ENCODE assay signal across 13 mouse cellular contexts in the genomic region with DNA sequence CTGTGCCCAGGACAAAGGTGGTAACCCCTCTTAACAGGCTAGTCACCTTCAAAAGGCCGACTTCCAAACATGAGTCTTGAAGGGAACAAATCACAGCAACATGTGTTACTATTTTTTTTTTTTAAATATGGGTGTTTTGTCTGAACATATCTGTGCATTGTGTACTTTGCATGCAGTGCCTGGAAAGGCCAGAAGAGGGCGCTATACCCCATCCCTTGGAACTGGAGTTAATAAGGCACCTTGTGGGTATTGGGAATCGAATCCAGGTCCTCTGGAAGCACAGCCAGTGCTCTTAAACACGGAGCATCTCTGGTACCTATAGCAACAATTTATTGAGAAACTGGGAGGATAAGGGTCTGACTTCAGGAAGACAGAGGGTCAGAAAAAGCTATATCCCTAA. TPM values are rescaled to one million over a fixed set of nuclear protein-coding genes. Genes with fewer than 3 reads are reported as not detected.
DNase-seq lines count a peak whose midpoint lies in the region; ATAC-seq and TF ChIP-seq lines count a peak whose summit lies in the region.
"Had no signal": no experiment of that assay in that cellular context is flagged by ENCODE, and none has a peak within 500 bp of the region (broad histone marks: within the 10 kb centered on the region; RNA-seq: fewer than 3 reads in every experiment).

No protein-coding gene starts in this region.

- no peak overlapping the region for H3K9ac ChIP-seq in liver, adult 2 months (ENCODE audit: low read depth, low read length)
- no peak overlapping the region for H3K9ac ChIP-seq in liver, embryonic 12.5 days
- no peak overlapping the region for H3K9ac ChIP-seq in liver, postnatal 0 days (replicated peaks)
- H3K9ac ChIP-seq: hindbrain, embryonic 15.5 days had no signal

- H3K9me3 ChIP-seq in liver, embryonic 12.5 days (replicated peaks) = no peaks in the 10 kb centered on the region
- no peaks in the 10 kb centered on the region for H3K9me3 ChIP-seq in G1E (replicated peaks)
- no peaks in the 10 kb centered on the region for H3K9me3 ChIP-seq in liver, postnatal 0 days (ENCODE audit: low read length)
- H3K9me3 ChIP-seq: hindbrain, embryonic 15.5 days had no signal

- H3K27me3 ChIP-seq in liver, adult 2 months (ENCODE audit: control insufficient read depth, insufficient read depth, low read length) = no peaks in the 10 kb centered on the region
- H3K27me3 ChIP-seq in liver, embryonic 12.5 days (replicated peaks) = peaks cover 20% of the 10 kb centered on the region
- H3K27me3 ChIP-seq in G1E (ENCODE audit: insufficient read depth, low read length) = peaks cover 25% of the 10 kb centered on the region
- no peaks in the 10 kb centered on the region for H3K27me3 ChIP-seq in liver, postnatal 0 days (ENCODE audit: insufficient read depth, low read length)
- H3K27me3 ChIP-seq: hindbrain, embryonic 15.5 days; Patski had no signal

- DNase-seq in cerebellum, postnatal 10 days = peak; percentile 22 to 36
- no peak for DNase-seq in cerebellum, adult 11 months
- DNase-seq in liver, adult 2 months (ENCODE audit: extremely low read depth, low read depth, low spot score) = peak; percentile 9
- no peak for DNase-seq in G1E (ENCODE audit: low spot score)
- DNase-seq in liver, postnatal 0 days = peak; percentile 63
- no peak for DNase-seq in urinary bladder, postnatal 14 days (ENCODE audit: low spot score)
- no peak for DNase-seq in cerebellum, adult 9-11 months
- DNase-seq: cerebellum, postnatal 25 days had no signal

- H3K4me3 ChIP-seq in liver, adult 2 months (ENCODE audit: insufficient read depth, low read depth, low read length) = no peak overlapping the region
- no peak overlapping the region for H3K4me3 ChIP-seq in liver, embryonic 12.5 days
- H3K4me3 ChIP-seq in G1E (ENCODE audit: low read depth, low read length) = no peak overlapping the region
- H3K4me3 ChIP-seq in liver, postnatal 0 days (ENCODE audit: low read depth, low read length) = no peak overlapping the region
- H3K4me3 ChIP-seq: hindbrain, embryonic 15.5 days had no signal

- ATAC-seq in liver, embryonic 12.5 days = no peak
- ATAC-seq in G1E (ENCODE audit: extremely low read depth, insufficient number of reproducible peaks, low FRiP score, poor library complexity, severe bottlenecking) = no peak
- no peak for ATAC-seq in liver, postnatal 0 days
- ATAC-seq: Patski had no signal

- no peak for TF ChIP-seq EP300 in liver, postnatal 0 days (IDR thresholded peaks at IDR 0.05; ENCODE audit: low read depth)

- peaks cover 3% of the 10 kb centered on the region; the same call in 1 of the 2 replicates for H3K4me1 ChIP-seq in liver, adult 2 months (ENCODE audit: control insufficient read depth, insufficient read depth, low read length)
- H3K4me1 ChIP-seq in liver, embryonic 12.5 days = peaks cover 35% of the 10 kb centered on the region
- H3K4me1 ChIP-seq in G1E (ENCODE audit: insufficient read depth, low read depth, low read length) = no peaks in the 10 kb centered on the region
- H3K4me1 ChIP-seq in liver, postnatal 0 days (ENCODE audit: insufficient read depth) = peaks cover 7% of the 10 kb centered on the region; the same call in 1 of the 2 replicates
- H3K4me1 ChIP-seq: hindbrain, embryonic 15.5 days had no signal

- no peaks in the 10 kb centered on the region for H3K79me2 ChIP-seq in liver, adult 2 months (ENCODE audit: control insufficient read depth, insufficient read depth, low read length)

- no peak overlapping the region for H3K4me2 ChIP-seq in liver, embryonic 12.5 days
- H3K4me2 ChIP-seq in liver, postnatal 0 days (ENCODE audit: low read depth, low read length) = no peak overlapping the region
- H3K4me2 ChIP-seq: hindbrain, embryonic 15.5 days had no signal

- no peak overlapping the region for H3K27ac ChIP-seq in liver, adult 2 months (replicated peaks; ENCODE audit: insufficient read depth, low read depth, low read length)
- H3K27ac ChIP-seq in liver, embryonic 12.5 days = no peak overlapping the region
- no peak overlapping the region for H3K27ac ChIP-seq in liver, postnatal 0 days (ENCODE audit: low read depth)
- H3K27ac ChIP-seq: hindbrain, embryonic 15.5 days had no signal

- peak; percentile 57 for TF ChIP-seq CTCF in liver, adult 2 months (IDR thresholded peaks at IDR 0.05; ENCODE audit: low read depth, low read length)
- TF ChIP-seq CTCF in G1E (IDR thresholded peaks at IDR 0.05; ENCODE audit: low read depth, low read length) = peak; percentile 67
- peak; percentile 78 for TF ChIP-seq CTCF in liver, postnatal 0 days (IDR thresholded peaks at IDR 0.05; ENCODE audit: low read depth)

- 26% methylated on average over 4 of the region's 4 CpGs for WGBS in liver, adult 2 months
- 11% methylated on average over 4 of the region's 4 CpGs for WGBS in liver, embryonic 12.5 days (ENCODE audit: insufficient replicate concordance)
- 19% methylated on average over 4 of the region's 4 CpGs for WGBS in liver, postnatal 0 days (ENCODE audit: insufficient replicate concordance)

- H3K36me3 ChIP-seq in liver, adult 2 months (ENCODE audit: control insufficient read depth, insufficient read depth, low read length) = no peaks in the 10 kb centered on the region
- no peaks in the 10 kb centered on the region for H3K36me3 ChIP-seq in liver, embryonic 12.5 days
- H3K36me3 ChIP-seq in G1E (replicated peaks) = no peaks in the 10 kb centered on the region
- no peaks in the 10 kb centered on the region for H3K36me3 ChIP-seq in liver, postnatal 0 days (replicated peaks; ENCODE audit: insufficient read depth, low read length)
- H3K36me3 ChIP-seq: hindbrain, embryonic 15.5 days had no signal

- no peak for TF ChIP-seq POLR2A in liver, adult 2 months (IDR thresholded peaks at IDR 0.05; ENCODE audit: extremely low read depth, insufficient read depth, low read length)

RNA-seq across cellular contexts. Expression of a gene that starts 15.8 kb away (rescaled TPM):
- 0.28 and 0.54 TPM in 2 replicates for total RNA-seq in liver, adult 2 months (2014; rRNA removed)
- 0.65 and 1.4 TPM in 2 replicates for polyA plus RNA-seq in liver, adult 2 months (2012; rRNA removed)
- 0.79 and 1.3 TPM in 2 replicates for polyA plus RNA-seq in liver, embryonic 12.5 days (2016; fragmentation: Nextera tagmentation; extraction: Ambion mirVana)
- total RNA-seq in G1E (2014; fragmentation: Nextera tagmentation) (not detected in 2 replicates), G1E (2017) (not detected in 2 replicates)
- polyA plus RNA-seq in G1E (2012) = 0.08 and 0.16 TPM in 2 replicates
- 0.30 and 0.31 TPM in 2 replicates for polyA plus RNA-seq in liver, postnatal 0 days (2015; fragmentation: Nextera tagmentation; extraction: Ambion mirVana)

RNA-seq across cellular contexts. Expression of a gene that starts 16.6 kb away (rescaled TPM):
- total RNA-seq in liver, adult 2 months (2014; rRNA removed) = under 0.01 and 0.07 TPM in 2 replicates
- 0.04 and 0.05 TPM in 2 replicates for polyA plus RNA-seq in liver, adult 2 months (2012; rRNA removed)
- not detected in 2 replicates for polyA plus RNA-seq in liver, embryonic 12.5 days (2016; fragmentation: Nextera tagmentation; extraction: Ambion mirVana)
- total RNA-seq in G1E (2014; fragmentation: Nextera tagmentation) (not detected in 2 replicates), G1E (2017) (under 0.01 and 0.11 TPM in 2 replicates)
- polyA plus RNA-seq in G1E (2012) = not detected in 2 replicates
- polyA plus RNA-seq in liver, postnatal 0 days (2015; fragmentation: Nextera tagmentation; extraction: Ambion mirVana) = 0.02 TPM in 1 of 2 replicates, not detected in the other
- polyA plus RNA-seq: hindbrain, embryonic 15.5 days; liver, embryonic 16.5 days; neural tube, embryonic 14.5 days had no signal

RNA-seq across cellular contexts. Expression of a gene that starts 23.2 kb away (rescaled TPM):
- total RNA-seq in liver, adult 2 months (2014; rRNA removed) = 10.0 and 15.5 TPM in 2 replicates
- 9.1 and 11.7 TPM in 2 replicates for polyA plus RNA-seq in liver, adult 2 months (2012; rRNA removed)
- 28.1 and 34.1 TPM in 2 replicates for polyA plus RNA-seq in liver, embryonic 12.5 days (2016; fragmentation: Nextera tagmentation; extraction: Ambion mirVana)
- total RNA-seq in G1E (2014; fragmentation: Nextera tagmentation) = 3.4 and 5.5 TPM in 2 replicates
- 2.2 and 2.8 TPM in 2 replicates for total RNA-seq in G1E (2017)
- 1.2 and 1.4 TPM in 2 replicates for polyA plus RNA-seq in G1E (2012)
- 37.0 and 38.1 TPM in 2 replicates for polyA plus RNA-seq in liver, postnatal 0 days (2015; fragmentation: Nextera tagmentation; extraction: Ambion mirVana)

RNA-seq across cellular contexts. Expression of a gene that starts 53.3 kb away (rescaled TPM):
- 9.3 and 12.4 TPM in 2 replicates for total RNA-seq in liver, adult 2 months (2014; rRNA removed)
- polyA plus RNA-seq in liver, adult 2 months (2012; rRNA removed) = 11.6 and 15.9 TPM in 2 replicates
- polyA plus RNA-seq in liver, embryonic 12.5 days (2016; fragmentation: Nextera tagmentation; extraction: Ambion mirVana) = 28.5 and 29.2 TPM in 2 replicates
- total RNA-seq in G1E (2014; fragmentation: Nextera tagmentation) = 33.2 and 34.5 TPM in 2 replicates
- 7.4 and 8.1 TPM in 2 replicates for total RNA-seq in G1E (2017)
- polyA plus RNA-seq in G1E (2012) = 57.0 and 65.0 TPM in 2 replicates
- polyA plus RNA-seq in liver, postnatal 0 days (2015; fragmentation: Nextera tagmentation; extraction: Ambion mirVana) = 36.1 and 37.3 TPM in 2 replicates

Comparison
In these comparisons a context has a peak if more than half of its experiments do, and no peak if none do; other contexts are left out.
1. DNase-seq: peak in cerebellum, postnatal 10 days (2 of 2), liver, adult 2 months (single experiment) and liver, postnatal 0 days (single experiment); none in cerebellum, adult 11 months (single experiment), G1E (single experiment), urinary bladder, postnatal 14 days (single experiment) and cerebellum, adult 9-11 months (single experiment).
2. Peak in every context shown above with its lines, with median percentiles within 50 percentile points of each other: CTCF ChIP-seq.